Mouse (Mus musculus): Measurements from ENCODE around the gene Hnrnpf. TPM values are rescaled to one million over a fixed set of nuclear protein-coding genes. Genes with fewer than 3 reads are reported as not detected.

The Hnrnpf gene
- polyA plus RNA-seq, 1 experiment, result 102 TPM

- Histone ChIP-seq H3K4me3 (ENCODE audit: low read depth, low read length) (no peak overlapping the region), H3K4me1 (ENCODE audit: control insufficient read depth, insufficient read depth, insufficient read length, low read length) (peaks cover 8% of the 10 kb centered on the region; the same call in 1 of the 2 replicates), H3K27me3 (ENCODE audit: control insufficient read depth, insufficient read depth, low read length) (no peaks in the 10 kb centered on the region), H3K27ac (ENCODE audit: insufficient read depth, low read depth, low read length) (peak overlapping the region; percentile 78), H3K36me3 (ENCODE audit: control insufficient read depth, insufficient read depth, low read length) (no peaks in the 10 kb centered on the region)
- 4% methylated on average over 4 of the region's 4 CpGs for WGBS
- TF ChIP-seq POLR2A (IDR thresholded peaks at IDR 0.05; ENCODE audit: low read depth, low read length), result no peak
- TF ChIP-seq CTCF (IDR thresholded peaks at IDR 0.05; ENCODE audit: extremely low read depth, insufficient read length, insufficient replicate concordance, low read depth, low read length), result no peak
These were observed 5.3 kb downstream of the Hnrnpf start for GRCm38 (mm10) chr6:117905260-117905930.

GRCm38 (mm10) chr6:117906015-117906531 lies 5.9 kb downstream of the Hnrnpf start:
- H3K4me3 ChIP-seq (ENCODE audit: low read depth, low read length), result peak overlapping the region; percentile 72
- WGBS, result under 1% methylated on average over 25 of the region's 25 CpGs

DNA sequence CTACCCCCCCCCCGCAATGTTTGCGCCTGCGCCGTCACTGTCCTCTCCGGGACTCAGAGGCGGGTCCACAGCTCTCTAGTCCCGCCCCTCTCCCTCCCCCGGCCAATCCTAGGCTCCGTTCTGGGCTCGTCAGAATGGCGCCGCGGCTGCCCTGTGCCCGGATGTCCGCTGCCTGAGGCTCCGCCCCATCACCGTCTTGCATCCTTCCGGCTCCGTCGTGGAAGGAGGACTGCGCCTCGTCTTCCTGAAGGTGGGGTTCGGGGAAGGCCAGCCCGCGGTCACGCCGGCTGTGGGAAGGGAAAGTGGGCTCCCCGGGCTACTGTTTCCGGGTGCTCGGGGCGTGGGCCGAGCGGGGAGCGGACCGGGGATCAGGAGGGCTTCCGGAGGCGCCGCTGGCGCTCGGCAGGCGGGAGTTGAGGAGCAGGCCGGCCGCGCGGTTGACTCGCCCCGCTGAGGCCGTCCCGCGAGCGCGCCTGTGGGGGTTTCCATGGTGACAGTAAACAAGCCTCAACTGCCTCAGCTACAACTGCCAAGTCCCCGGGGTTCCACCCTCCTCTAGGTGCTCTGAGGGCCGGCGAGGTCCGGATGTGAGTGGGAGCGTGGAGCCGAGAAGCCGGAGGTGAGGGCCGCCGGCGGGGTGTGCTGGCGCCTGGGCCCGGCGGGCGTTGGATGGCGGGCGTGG lies 6.6 kb downstream of the Hnrnpf start:
- H3K36me3 ChIP-seq (ENCODE audit: control insufficient read depth, insufficient read depth, low read length), result no peaks in the 10 kb centered on the region
- H3K27ac ChIP-seq (ENCODE audit: insufficient read depth, low read depth, low read length), result peak overlapping the region; percentile 91
- TF ChIP-seq POLR2A (IDR thresholded peaks at IDR 0.05; ENCODE audit: low read depth, low read length) (peak; percentile 50; the same call in 1 of the 2 replicates), CTCF (IDR thresholded peaks at IDR 0.05; ENCODE audit: extremely low read depth, insufficient read length, insufficient replicate concordance, low read depth, low read length) (no peak)
- H3K4me1 ChIP-seq (ENCODE audit: control insufficient read depth, insufficient read depth, insufficient read length, low read length), result peaks cover 10% of the 10 kb centered on the region; the same call in 1 of the 2 replicates
- peak overlapping the region; percentile 93 for H3K4me3 ChIP-seq (ENCODE audit: low read depth, low read length)
- under 1% methylated on average over 63 of the region's 68 CpGs for WGBS
- no peaks in the 10 kb centered on the region for H3K27me3 ChIP-seq (ENCODE audit: control insufficient read depth, insufficient read depth, low read length)

More at GRCm38 (mm10) chr6:117906015-117906531, 5.9 kb downstream of the Hnrnpf start:
- peak overlapping the region; percentile 78 for H3K27ac ChIP-seq (ENCODE audit: insufficient read depth, low read depth, low read length)
- no peaks in the 10 kb centered on the region for H3K36me3 ChIP-seq (ENCODE audit: control insufficient read depth, insufficient read depth, low read length)
- peaks cover 10% of the 10 kb centered on the region; the same call in 1 of the 2 replicates for H3K4me1 ChIP-seq (ENCODE audit: control insufficient read depth, insufficient read depth, insufficient read length, low read length)
- H3K27me3 ChIP-seq (ENCODE audit: control insufficient read depth, insufficient read depth, low read length), result no peaks in the 10 kb centered on the region
- TF ChIP-seq POLR2A (IDR thresholded peaks at IDR 0.05; ENCODE audit: low read depth, low read length) (no peak; the same call in 1 of the 2 replicates), CTCF (IDR thresholded peaks at IDR 0.05; ENCODE audit: extremely low read depth, insufficient read length, insufficient replicate concordance, low read depth, low read length) (no peak)

DNA sequence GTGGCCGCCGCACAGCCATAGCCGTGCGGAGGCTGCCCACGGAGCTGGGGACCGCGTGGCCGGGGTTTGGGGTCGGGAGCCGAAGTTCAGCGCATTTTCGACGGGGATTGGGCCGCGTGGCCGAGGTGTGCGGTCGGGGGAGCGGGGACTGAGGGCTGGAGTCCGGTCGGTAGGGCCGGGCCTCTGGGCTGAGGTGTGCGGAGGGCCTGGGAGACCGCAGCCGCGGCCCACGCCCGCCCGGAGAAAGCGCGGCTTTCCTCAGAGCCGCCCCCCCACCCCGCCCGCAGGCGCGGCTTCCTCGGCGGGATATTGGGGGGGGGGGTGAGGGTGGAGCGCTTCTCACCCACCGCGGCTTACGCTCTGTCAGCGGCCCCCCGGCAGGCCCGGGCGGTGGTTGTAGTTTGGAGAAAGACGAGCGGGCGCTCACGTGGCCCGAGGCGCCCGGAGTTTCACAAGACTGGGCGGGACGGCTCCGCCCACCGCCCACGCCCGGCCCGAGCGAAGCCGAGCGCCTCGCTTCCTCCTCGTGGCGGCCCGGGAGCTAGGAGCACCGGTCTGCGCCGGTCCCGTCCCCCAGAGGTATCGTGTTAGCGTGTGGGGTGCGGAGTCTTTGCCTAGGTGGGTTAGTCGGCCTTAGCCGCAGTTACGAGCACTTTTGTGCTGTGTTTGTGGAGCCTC lies 7.3 kb downstream of the Hnrnpf start:
- WGBS, result under 1% methylated on average over 76 of the region's 77 CpGs
- Histone ChIP-seq H3K4me3 (ENCODE audit: low read depth, low read length) (peak overlapping the region; percentile 93), H3K27ac (ENCODE audit: insufficient read depth, low read depth, low read length) (peak overlapping the region; percentile 91), H3K36me3 (ENCODE audit: control insufficient read depth, insufficient read depth, low read length) (no peaks in the 10 kb centered on the region), H3K4me1 (ENCODE audit: control insufficient read depth, insufficient read depth, insufficient read length, low read length) (peaks cover 10% of the 10 kb centered on the region; the same call in 1 of the 2 replicates), H3K27me3 (ENCODE audit: control insufficient read depth, insufficient read depth, low read length) (no peaks in the 10 kb centered on the region)
- TF ChIP-seq POLR2A (IDR thresholded peaks at IDR 0.05; ENCODE audit: low read depth, low read length), result peak; percentile 61
- no peak for TF ChIP-seq CTCF (IDR thresholded peaks at IDR 0.05; ENCODE audit: extremely low read depth, insufficient read length, insufficient replicate concordance, low read depth, low read length)

- Histone ChIP-seq H3K4me3 (ENCODE audit: low read depth, low read length) (peak overlapping the region; percentile 93), H3K27me3 (ENCODE audit: control insufficient read depth, insufficient read depth, low read length) (no peaks in the 10 kb centered on the region), H3K36me3 (ENCODE audit: control insufficient read depth, insufficient read depth, low read length) (no peaks in the 10 kb centered on the region), H3K4me1 (ENCODE audit: control insufficient read depth, insufficient read depth, insufficient read length, low read length) (peaks cover 10% of the 10 kb centered on the region; the same call in 1 of the 2 replicates), H3K27ac (ENCODE audit: insufficient read depth, low read depth, low read length) (peak overlapping the region; percentile 84)
- TF ChIP-seq POLR2A (IDR thresholded peaks at IDR 0.05; ENCODE audit: low read depth, low read length) (no peak), CTCF (IDR thresholded peaks at IDR 0.05; ENCODE audit: extremely low read depth, insufficient read length, insufficient replicate concordance, low read depth, low read length) (no peak)
- under 1% methylated on average over 26 of the region's 26 CpGs for WGBS
These were observed 7.8 kb downstream of the Hnrnpf start for GRCm38 (mm10) chr6:117907979-117908355.

GRCm38 (mm10) chr6:117908424-117908900 lies 8.3 kb downstream of the Hnrnpf start:
- H3K4me1 ChIP-seq (ENCODE audit: control insufficient read depth, insufficient read depth, insufficient read length, low read length), result peaks cover 10% of the 10 kb centered on the region; the same call in 1 of the 2 replicates
- no peaks in the 10 kb centered on the region for H3K36me3 ChIP-seq (ENCODE audit: control insufficient read depth, insufficient read depth, low read length)
- 1% methylated on average over 14 of the region's 14 CpGs for WGBS
- peak overlapping the region; percentile 93 for H3K4me3 ChIP-seq (ENCODE audit: low read depth, low read length)
- H3K27ac ChIP-seq (ENCODE audit: insufficient read depth, low read depth, low read length), result peak overlapping the region; percentile 84
- H3K27me3 ChIP-seq (ENCODE audit: control insufficient read depth, insufficient read depth, low read length), result no peaks in the 10 kb centered on the region
- TF ChIP-seq POLR2A (IDR thresholded peaks at IDR 0.05; ENCODE audit: low read depth, low read length), result no peak

Measured in small intestine, adult 2 months (tissue).